Mouse (Mus musculus) kidney, adult 2 months (tissue): ENCODE results near the gene Magi2.

Experiments
- CTCF ChIP-seq: fragments of 200-500 bp; conservative IDR thresholded peaks from 2 replicates; pipeline ENCODE4 v1.5.1; 2011; ENCODE audit warnings: low read depth, mild to moderate bottlenecking, control low read depth, low read length, moderate library complexity, mixed read lengths; ENCODE audit not compliant: insufficient read depth, insufficient read length
- POLR2A ChIP-seq: fragments of 200-500 bp; IDR thresholded peaks from one replicate; pipeline ENCODE4 v1.6.1; 2011; ENCODE audit warnings: low read depth, low read length, control low read depth

DNA sequence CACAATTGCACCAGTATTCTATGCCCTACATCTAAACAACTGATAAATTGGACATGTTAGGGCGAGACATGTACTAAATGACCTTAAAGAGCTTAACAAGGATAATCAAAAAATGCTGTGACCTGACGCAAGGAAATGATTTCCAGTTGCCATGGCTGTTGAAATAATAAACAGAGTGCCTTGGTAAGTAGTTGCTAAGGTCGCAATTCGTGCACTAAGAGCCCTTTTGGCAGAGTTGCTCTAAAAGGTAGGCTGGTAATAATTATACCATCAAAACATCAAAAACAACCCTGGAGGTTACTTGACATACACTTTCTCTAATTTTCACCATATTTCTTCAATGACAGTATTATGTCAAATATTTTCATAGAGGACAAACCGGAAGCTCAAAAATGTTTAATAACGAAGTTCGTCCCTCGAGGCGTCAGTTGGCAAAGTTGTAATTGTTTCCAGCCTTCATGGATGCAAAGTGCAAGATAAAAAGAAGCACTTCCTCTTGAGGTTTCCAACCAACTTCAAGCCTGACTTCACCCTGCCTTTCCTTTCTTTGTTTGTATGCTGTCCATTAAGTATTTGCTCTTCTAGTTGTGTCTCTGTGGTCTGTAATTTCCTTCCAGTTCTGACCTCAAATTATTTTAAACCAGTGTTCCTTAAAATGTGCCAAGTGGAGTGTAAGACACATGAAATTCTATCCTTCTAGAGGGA lies 853.9 kb downstream of the Magi2 start:
- TF ChIP-seq CTCF = no peak
- no peak for TF ChIP-seq POLR2A
